Mouse (Mus musculus) cerebellum, adult 2 months (tissue): Measurements from ENCODE around the gene Palld.

Source experiments
- CTCF ChIP-seq: fragments of 200-500 bp; IDR thresholded peaks from 2 replicates; pipeline ENCODE4 v1.5.1; 2011; ENCODE audit warnings: low read depth, mild to moderate bottlenecking, control low read depth, low read length, moderate library complexity, borderline replicate concordance; ENCODE audit not compliant: insufficient read depth
- POLR2A ChIP-seq: fragments of 200-500 bp; IDR thresholded peaks from 2 replicates; pipeline ENCODE4 v1.6.1; 2011; ENCODE audit warnings: low read length, control low read depth, borderline replicate concordance; ENCODE audit not compliant: insufficient read depth

GRCm38 (mm10) chr8:61589972-61590391 is 312.5 kb downstream of the Palld start:
- no peak for TF ChIP-seq CTCF
- no peak for TF ChIP-seq POLR2A
